Mouse (Mus musculus) layer of hippocampus, adult 9-11 months (tissue): ENCODE data around the gene Angptl6.

ENCODE experiments used
- DNase-seq: peaks from one replicate; pipeline ENCODE4 v3.0.0; 2022

Gene Angptl6

GRCm38 (mm10) chr9:20878710-20879065 is 839 bp downstream of the Angptl6 start:
- no peak for DNase-seq

- DNase-seq, result peak; percentile 100
Measured at GRCm38 (mm10) chr9:20878041-20878709, 1.4 kb downstream of the Angptl6 start.

- DNase-seq, result no peak
Measured at GRCm38 (mm10) chr9:20877118-20878040, 2.1 kb downstream of the Angptl6 start.

- no peak for DNase-seq
Measured at GRCm38 (mm10) chr9:20876318-20877117, 3.0 kb downstream of the Angptl6 start.

- no peak for DNase-seq
Measured at GRCm38 (mm10) chr9:20875021-20875790, 4.3 kb downstream of the Angptl6 start.

GRCm38 (mm10) chr9:20873521-20873920 is 6.0 kb downstream of the Angptl6 start:
- DNase-seq, result no peak

- DNase-seq, result no peak
Measured at GRCm38 (mm10) chr9:20872991-20873390, 6.5 kb downstream of the Angptl6 start.

GRCm38 (mm10) chr9:20870211-20871173 is 9.0 kb downstream of the Angptl6 start:
- no peak for DNase-seq

- no peak for DNase-seq
Measured at GRCm38 (mm10) chr9:20869246-20869645, 10.3 kb downstream of the Angptl6 start.

- DNase-seq, result peak; percentile 84
Measured at GRCm38 (mm10) chr9:20868448-20869001, 11.0 kb downstream of the Angptl6 start, which contains the start of gene A230050P20Rik. A230050P20Rik (plus strand) TSS chr9:20868642.

- DNase-seq, result no peak
Measured at GRCm38 (mm10) chr9:20866879-20867278, 12.6 kb downstream of the Angptl6 start.

GRCm38 (mm10) chr9:20862225-20862624 is 17.3 kb downstream of the Angptl6 start:
- no peak for DNase-seq

- no peak for DNase-seq
Measured at GRCm38 (mm10) chr9:20861821-20862220, 17.7 kb downstream of the Angptl6 start.

GRCm38 (mm10) chr9:20859926-20860325 is 19.6 kb downstream of the Angptl6 start:
- DNase-seq, result no peak

- DNase-seq, result no peak
Measured at GRCm38 (mm10) chr9:20857131-20857530, 22.4 kb downstream of the Angptl6 start.

GRCm38 (mm10) chr9:20850179-20850578 is 29.3 kb downstream of the Angptl6 start:
- DNase-seq, result no peak

GRCm38 (mm10) chr9:20842670-20843069 is 36.9 kb downstream of the Angptl6 start:
- no peak for DNase-seq

GRCm38 (mm10) chr9:20842211-20842610 is 37.3 kb downstream of the Angptl6 start:
- no peak for DNase-seq

- no peak for DNase-seq
Measured at GRCm38 (mm10) chr9:20838931-20839330, 40.6 kb downstream of the Angptl6 start.

GRCm38 (mm10) chr9:20837184-20837947 is 42.2 kb downstream of the Angptl6 start:
- DNase-seq, result no peak
